29 mouse cellular contexts compared by ENCODE assay signal in the genomic region with DNA sequence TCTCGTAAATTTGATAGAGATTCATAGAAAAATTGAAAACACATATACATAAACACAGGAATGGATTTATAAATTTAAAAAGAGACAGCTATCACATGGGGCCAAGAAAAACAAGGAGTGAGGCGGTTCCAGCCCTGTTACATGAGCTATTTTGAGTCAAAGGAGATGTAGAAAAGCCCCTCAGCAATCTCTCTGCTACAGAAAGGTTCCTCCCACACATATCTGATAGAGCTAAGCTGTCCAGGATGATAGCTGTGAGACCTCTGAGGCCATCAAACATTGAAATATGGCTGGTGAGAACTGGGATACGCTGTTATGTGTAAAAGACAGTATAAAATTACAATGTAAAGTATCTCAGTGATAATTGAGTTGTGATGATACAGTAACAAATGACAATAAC.
A peak's percentile ranks its signal among the peaks of the same experiment; 100 is the strongest.
DNase-seq lines count a peak whose midpoint lies in the region; ATAC-seq lines count a peak whose summit lies in the region.
"Had no signal": no experiment of that assay in that cellular context is flagged by ENCODE, and none has a peak within 500 bp of the region (broad histone marks: within the 10 kb centered on the region; RNA-seq: fewer than 3 reads in every experiment).

No protein-coding gene starts in this region.

- H3K27me3 ChIP-seq in liver, embryonic 11.5 days (replicated peaks; ENCODE audit: control insufficient read depth, insufficient read depth, low read length) = no peaks in the 10 kb centered on the region
- no peaks in the 10 kb centered on the region for H3K27me3 ChIP-seq in liver, embryonic 13.5 days
- H3K27me3 ChIP-seq in liver, embryonic 16.5 days (ENCODE audit: control insufficient read depth, insufficient read depth, low read depth, low read length) = no peaks in the 10 kb centered on the region
- H3K27me3 ChIP-seq: embryonic facial prominence, embryonic 13.5 days; forebrain, embryonic 12.5 days; forebrain, embryonic 15.5 days; heart, embryonic 13.5 days had no signal

- intact Hi-C loops in left cerebral cortex, postnatal 4 days (cut with DNase I) = no loop called here

- no peaks in the 10 kb centered on the region for H3K4me1 ChIP-seq in liver, embryonic 11.5 days (replicated peaks; ENCODE audit: control insufficient read depth, insufficient read depth, low read length)
- no peaks in the 10 kb centered on the region for H3K4me1 ChIP-seq in liver, embryonic 13.5 days (replicated peaks)
- no peaks in the 10 kb centered on the region for H3K4me1 ChIP-seq in liver, embryonic 16.5 days (ENCODE audit: control insufficient read depth, low read depth, low read length)
- H3K4me1 ChIP-seq: embryonic facial prominence, embryonic 10.5 days; embryonic facial prominence, embryonic 13.5 days; forebrain, embryonic 12.5 days; forebrain, embryonic 15.5 days had no signal

- 73% methylated on average over 3 of the region's 3 CpGs for WGBS in liver, embryonic 11.5 days
- WGBS in liver, embryonic 13.5 days (ENCODE audit: insufficient replicate concordance) = 56% methylated on average over 3 of the region's 3 CpGs
- WGBS in liver, embryonic 16.5 days (ENCODE audit: insufficient replicate concordance) = 46% methylated on average over 3 of the region's 3 CpGs

- peak; percentile 66; the same call in 1 of the 2 replicates for ATAC-seq in liver, embryonic 11.5 days (replicated peaks; ENCODE audit: low FRiP score)
- ATAC-seq in liver, embryonic 13.5 days (ENCODE audit: low read depth) = peak; percentile 74
- ATAC-seq in liver, embryonic 16.5 days (ENCODE audit: low read depth) = 0 out of 2 replicates have a peak, but pooled peaks have one; percentile 48
- ATAC-seq: activated CD4-positive, CD25-positive, alpha-beta regulatory T cell, adult 4 months; CD4-positive, CD25-positive, alpha-beta regulatory T cell, adult 4 months; forebrain, embryonic 15.5 days; hindbrain, postnatal 0 days had no signal

- no peak overlapping the region for H3K9ac ChIP-seq in liver, embryonic 11.5 days (ENCODE audit: low read depth, low read length)
- H3K9ac ChIP-seq in liver, embryonic 13.5 days = no peak overlapping the region
- no peak overlapping the region for H3K9ac ChIP-seq in liver, embryonic 16.5 days (ENCODE audit: low read depth, low read length)
- H3K9ac ChIP-seq: embryonic facial prominence, embryonic 13.5 days; forebrain, embryonic 12.5 days; forebrain, embryonic 15.5 days; heart, embryonic 13.5 days; hindbrain, embryonic 14.5 days had no signal

- no peak for DNase-seq in liver, embryonic 11.5 days (ENCODE audit: low spot score)
- DNase-seq in liver = no peak
- DNase-seq in c-Kit-positive CD71-positive TER-119-negative erythroid progenitor cells, embryonic 14.5 days (ENCODE audit: low read depth) = peak; percentile 3
- DNase-seq in liver, embryonic 13.5 days = peak; percentile 3
- DNase-seq in gastrocnemius, postnatal 25 days = no peak
- no peak for DNase-seq in left cerebral cortex, postnatal 4 days
- DNase-seq: adrenal gland, adult 8-10 months; adrenal gland, postnatal 25 days; cerebellum, adult 11 months; cerebellum, adult 8-10 months; cerebellum, postnatal 10 days; cerebellum, postnatal 36 days; embryo, embryonic 11 days; gastrocnemius, postnatal 36 days; heart, adult 2 months; heart, postnatal 14 days; heart, postnatal 4 days had no signal

- H3K36me3 ChIP-seq in liver, embryonic 11.5 days (ENCODE audit: control insufficient read depth, insufficient read depth, low read length) = no peaks in the 10 kb centered on the region
- no peaks in the 10 kb centered on the region for H3K36me3 ChIP-seq in liver, embryonic 13.5 days
- no peaks in the 10 kb centered on the region for H3K36me3 ChIP-seq in liver, embryonic 16.5 days (ENCODE audit: control insufficient read depth, insufficient read depth)
- H3K36me3 ChIP-seq: embryonic facial prominence, embryonic 10.5 days; forebrain, embryonic 12.5 days; forebrain, embryonic 15.5 days; heart, embryonic 10.5 days had no signal

- no peak overlapping the region for H3K4me2 ChIP-seq in liver, embryonic 11.5 days
- H3K4me2 ChIP-seq in liver, embryonic 13.5 days = no peak overlapping the region
- H3K4me2 ChIP-seq in liver, embryonic 16.5 days (ENCODE audit: low read depth, low read length) = no peak overlapping the region
- H3K4me2 ChIP-seq: embryonic facial prominence, embryonic 13.5 days; forebrain, embryonic 12.5 days; forebrain, embryonic 15.5 days; heart, embryonic 13.5 days; hindbrain, embryonic 14.5 days had no signal

- no peak overlapping the region for H3K4me3 ChIP-seq in liver, embryonic 11.5 days (ENCODE audit: low read depth, low read length)
- no peak overlapping the region for H3K4me3 ChIP-seq in liver, embryonic 13.5 days (replicated peaks)
- H3K4me3 ChIP-seq in liver, embryonic 16.5 days (ENCODE audit: low read depth, low read length) = no peak overlapping the region
- H3K4me3 ChIP-seq: embryonic facial prominence, embryonic 10.5 days; embryonic facial prominence, embryonic 13.5 days; erythroblast, embryonic 14.5 days; forebrain, embryonic 12.5 days; forebrain, embryonic 15.5 days; heart, adult 2 months; heart, embryonic 10.5 days; heart, embryonic 13.5 days had no signal

- no peaks in the 10 kb centered on the region for H3K9me3 ChIP-seq in liver, embryonic 11.5 days (ENCODE audit: control insufficient read depth, low read length)
- no peaks in the 10 kb centered on the region for H3K9me3 ChIP-seq in liver, embryonic 13.5 days (replicated peaks)
- no peaks in the 10 kb centered on the region for H3K9me3 ChIP-seq in liver, embryonic 16.5 days (replicated peaks; ENCODE audit: control insufficient read depth, low read length)
- H3K9me3 ChIP-seq: embryonic facial prominence, embryonic 10.5 days; embryonic facial prominence, embryonic 13.5 days; forebrain, embryonic 12.5 days; forebrain, embryonic 15.5 days; heart, embryonic 10.5 days; heart, embryonic 13.5 days had no signal

- H3K27ac ChIP-seq in liver, embryonic 11.5 days (ENCODE audit: low read depth, low read length) = no peak overlapping the region
- no peak overlapping the region for H3K27ac ChIP-seq in liver, embryonic 13.5 days
- H3K27ac ChIP-seq in liver, embryonic 16.5 days (ENCODE audit: low read length) = no peak overlapping the region
- H3K27ac ChIP-seq: embryonic facial prominence, embryonic 10.5 days; embryonic facial prominence, embryonic 13.5 days; forebrain, embryonic 12.5 days; forebrain, embryonic 15.5 days; heart, adult 2 months; heart, embryonic 10.5 days; heart, embryonic 13.5 days; hindbrain, embryonic 14.5 days; hindbrain, postnatal 0 days had no signal

Comparison
In these comparisons a context has a peak if more than half of its experiments do, and no peak if none do; other contexts are left out.
1. DNase-seq: peak in c-Kit-positive CD71-positive TER-119-negative erythroid progenitor cells, embryonic 14.5 days (single experiment) and liver, embryonic 13.5 days (single experiment); none in liver, embryonic 11.5 days (single experiment), liver (single experiment), gastrocnemius, postnatal 25 days (single experiment) and left cerebral cortex, postnatal 4 days (single experiment).
2. Peak in every context shown above with its lines, with median percentiles within 50 percentile points of each other: ATAC-seq.